Mouse (Mus musculus): ENCODE data around the gene Jak2. TPM values are rescaled to one million over a fixed set of nuclear protein-coding genes. Genes with fewer than 3 reads are reported as not detected.

The Jak2 gene
- 1.7 TPM in 2 replicates for polyA plus RNA-seq (2012; rRNA removed)

DNA sequence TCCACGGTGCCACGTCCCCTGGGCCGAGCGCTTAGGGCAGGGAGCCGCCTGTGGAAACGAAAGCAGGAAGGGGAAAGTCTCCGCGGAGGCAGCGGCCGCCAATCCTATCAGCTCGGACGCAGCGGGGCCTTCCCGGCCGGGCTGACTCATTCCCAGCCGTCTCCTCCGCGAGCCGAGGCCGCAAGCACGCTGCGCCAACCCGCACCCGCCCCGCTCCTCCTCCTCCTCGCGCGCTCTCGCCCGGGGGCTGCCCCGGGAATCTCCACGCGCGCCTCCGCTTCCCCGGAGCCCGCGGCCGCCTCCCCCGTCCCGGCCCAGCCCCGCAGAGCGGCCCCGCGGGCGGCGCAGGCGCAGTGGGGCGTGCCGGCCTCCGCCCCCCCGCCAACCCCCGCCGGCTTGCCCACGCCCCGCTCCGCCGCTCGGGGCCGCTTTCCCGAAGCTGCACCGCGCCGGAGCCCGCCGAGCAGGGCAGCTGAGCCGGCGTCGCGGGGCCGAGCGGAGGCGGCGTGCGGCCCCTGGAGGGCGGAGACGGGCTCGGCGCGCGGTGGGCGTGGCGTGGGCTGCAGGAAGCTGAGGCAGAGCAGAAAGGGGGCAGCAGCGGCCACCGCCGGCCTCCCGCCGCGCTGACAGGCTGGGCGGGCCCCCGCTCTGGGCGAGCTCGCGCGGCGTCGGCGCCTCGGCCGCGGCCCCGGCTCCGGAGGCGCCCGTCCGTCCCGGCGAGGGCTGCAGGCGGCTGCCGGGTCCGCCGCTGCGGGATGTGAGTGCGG lies at the start of gene Jak2:
Gene Jak2, plus strand, starts transcription at position 638 of the 767 bp plus-strand sequence.
- H3K36me3 ChIP-seq (ENCODE audit: control insufficient read depth, insufficient read depth, low read length) = no peaks in the 10 kb centered on the region
- TF ChIP-seq CTCF (IDR thresholded peaks at IDR 0.05; ENCODE audit: control insufficient read depth, insufficient read depth, insufficient replicate concordance, low read depth, low read length) (0 out of 2 replicates have a peak, but pooled peaks have one; percentile 4), POLR2A (IDR thresholded peaks at IDR 0.05; ENCODE audit: control insufficient read depth, low read depth, low read length) (peak; percentile 43; the same call in 1 of the 2 replicates)
- H3K4me1 ChIP-seq (ENCODE audit: control insufficient read depth, insufficient read depth, low read length) = peaks cover 11% of the 10 kb centered on the region
- H3K27ac ChIP-seq (ENCODE audit: control insufficient read depth, insufficient read depth, low read depth, low read length) = peak within 1 kb of the TSS; percentile 92
- peak within 1 kb of the TSS; percentile 87 for H3K4me3 ChIP-seq (ENCODE audit: control insufficient read depth, low read depth, low read length)
- no peaks in the 10 kb centered on the region for H3K27me3 ChIP-seq (ENCODE audit: control insufficient read depth, insufficient read depth, low read length)

DNA sequence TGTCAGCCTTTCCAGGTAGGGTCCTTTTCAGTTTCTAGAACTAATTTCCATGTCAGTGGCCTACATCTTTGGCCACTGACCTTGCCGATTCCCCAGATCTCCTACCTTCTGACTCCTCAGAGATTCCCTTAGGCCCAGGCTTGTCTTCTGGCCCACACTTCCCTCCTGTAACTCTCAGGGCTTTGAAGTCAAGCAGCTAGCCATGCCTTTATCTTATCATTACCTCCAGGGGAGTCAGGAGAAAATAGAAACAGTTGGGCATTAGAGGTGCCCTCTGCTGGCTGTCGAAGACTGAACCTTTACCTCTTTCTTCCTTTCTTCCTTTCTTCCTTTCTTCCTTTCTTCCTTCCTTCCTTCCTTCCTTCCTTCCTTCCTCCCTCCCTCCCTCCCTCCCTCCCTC lies 48.3 kb upstream of the Jak2 start:
- H3K27me3 ChIP-seq (ENCODE audit: control insufficient read depth, insufficient read depth, low read length) = no peaks in the 10 kb centered on the region
- no peaks in the 10 kb centered on the region for H3K36me3 ChIP-seq (ENCODE audit: control insufficient read depth, insufficient read depth, low read length)
- TF ChIP-seq POLR2A (IDR thresholded peaks at IDR 0.05; ENCODE audit: control insufficient read depth, low read depth, low read length) (no peak), CTCF (IDR thresholded peaks at IDR 0.05; ENCODE audit: control insufficient read depth, insufficient read depth, insufficient replicate concordance, low read depth, low read length) (no peak)
- H3K27ac ChIP-seq (ENCODE audit: control insufficient read depth, insufficient read depth, low read depth, low read length) = no peak overlapping the region
- H3K4me1 ChIP-seq (ENCODE audit: control insufficient read depth, insufficient read depth, low read length) = no peaks in the 10 kb centered on the region
- H3K4me3 ChIP-seq (ENCODE audit: control insufficient read depth, low read depth, low read length) = no peak overlapping the region

DNA sequence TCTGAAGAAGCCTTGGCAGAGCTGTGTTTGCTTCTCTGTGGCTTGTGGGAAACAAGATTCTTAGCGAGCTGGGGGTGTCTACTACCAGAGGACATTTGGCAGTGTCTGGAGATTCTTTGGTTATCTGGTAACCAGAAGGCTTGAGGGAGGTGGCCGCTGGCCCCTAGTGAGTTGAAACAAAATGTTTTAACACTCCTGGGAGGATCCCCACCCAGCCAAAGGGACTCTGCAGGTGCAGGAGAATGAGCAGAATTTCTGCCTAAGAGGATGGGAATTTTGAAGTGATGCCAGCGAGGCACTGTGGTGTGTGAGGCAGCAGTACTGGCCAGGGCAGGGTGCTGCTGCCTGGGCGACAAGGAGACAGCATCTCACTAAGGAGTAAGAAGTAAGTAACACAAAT lies 47.0 kb upstream of the Jak2 start:
- H3K27me3 ChIP-seq (ENCODE audit: control insufficient read depth, insufficient read depth, low read length) = no peaks in the 10 kb centered on the region
- H3K4me3 ChIP-seq (ENCODE audit: control insufficient read depth, low read depth, low read length) = no peak overlapping the region
- no peak overlapping the region for H3K27ac ChIP-seq (ENCODE audit: control insufficient read depth, insufficient read depth, low read depth, low read length)
- H3K36me3 ChIP-seq (ENCODE audit: control insufficient read depth, insufficient read depth, low read length) = no peaks in the 10 kb centered on the region
- H3K4me1 ChIP-seq (ENCODE audit: control insufficient read depth, insufficient read depth, low read length) = no peaks in the 10 kb centered on the region
- no peak for TF ChIP-seq POLR2A (IDR thresholded peaks at IDR 0.05; ENCODE audit: control insufficient read depth, low read depth, low read length)
- no peak for TF ChIP-seq CTCF (IDR thresholded peaks at IDR 0.05; ENCODE audit: control insufficient read depth, insufficient read depth, insufficient replicate concordance, low read depth, low read length)

DNA sequence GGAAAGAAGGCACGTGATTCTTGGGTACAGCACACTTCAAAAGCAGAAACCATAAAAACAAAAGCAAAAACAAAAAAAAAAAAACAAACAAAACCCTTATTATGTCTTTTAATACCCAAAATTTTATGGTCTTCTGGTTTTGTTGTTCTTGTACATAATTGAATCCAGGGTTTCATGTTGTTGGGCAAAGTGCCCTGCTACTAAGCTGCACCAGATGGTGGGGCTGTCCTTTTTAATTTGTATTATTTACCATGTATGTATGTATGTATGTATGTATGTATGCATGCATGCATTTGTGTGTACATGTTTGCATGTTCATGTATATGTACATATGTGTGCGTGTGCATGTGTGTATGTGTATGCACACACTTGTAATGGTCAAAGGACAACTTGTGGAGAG lies 46.4 kb upstream of the Jak2 start:
- no peaks in the 10 kb centered on the region for H3K36me3 ChIP-seq (ENCODE audit: control insufficient read depth, insufficient read depth, low read length)
- TF ChIP-seq CTCF (IDR thresholded peaks at IDR 0.05; ENCODE audit: control insufficient read depth, insufficient read depth, insufficient replicate concordance, low read depth, low read length) (no peak), POLR2A (IDR thresholded peaks at IDR 0.05; ENCODE audit: control insufficient read depth, low read depth, low read length) (no peak)
- no peaks in the 10 kb centered on the region for H3K4me1 ChIP-seq (ENCODE audit: control insufficient read depth, insufficient read depth, low read length)
- H3K4me3 ChIP-seq (ENCODE audit: control insufficient read depth, low read depth, low read length) = no peak overlapping the region
- H3K27ac ChIP-seq (ENCODE audit: control insufficient read depth, insufficient read depth, low read depth, low read length) = no peak overlapping the region
- H3K27me3 ChIP-seq (ENCODE audit: control insufficient read depth, insufficient read depth, low read length) = no peaks in the 10 kb centered on the region

DNA sequence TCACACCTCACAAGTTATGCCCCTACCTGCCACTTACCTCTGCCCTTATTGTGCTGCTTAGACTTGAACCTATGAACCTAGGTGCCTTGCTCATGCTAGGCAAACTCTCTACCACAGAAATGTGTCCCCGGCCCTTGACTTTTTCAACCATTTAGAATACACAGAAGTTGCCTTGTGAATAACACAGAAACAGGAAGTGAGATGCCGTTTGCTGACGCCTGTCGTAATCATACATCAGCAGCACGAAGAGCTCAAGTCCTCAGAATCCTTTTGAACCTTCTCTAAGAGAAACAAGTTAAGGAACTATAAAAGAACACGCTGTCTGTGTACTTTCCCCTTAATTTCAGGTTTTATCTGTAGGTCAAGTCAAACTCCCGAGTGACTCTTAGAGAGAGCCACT lies 41.7 kb upstream of the Jak2 start:
- no peak for TF ChIP-seq CTCF (IDR thresholded peaks at IDR 0.05; ENCODE audit: control insufficient read depth, insufficient read depth, insufficient replicate concordance, low read depth, low read length)
- no peak for TF ChIP-seq POLR2A (IDR thresholded peaks at IDR 0.05; ENCODE audit: control insufficient read depth, low read depth, low read length)
- Histone ChIP-seq H3K4me3 (ENCODE audit: control insufficient read depth, low read depth, low read length) (no peak overlapping the region), H3K27me3 (ENCODE audit: control insufficient read depth, insufficient read depth, low read length) (no peaks in the 10 kb centered on the region), H3K36me3 (ENCODE audit: control insufficient read depth, insufficient read depth, low read length) (no peaks in the 10 kb centered on the region), H3K27ac (ENCODE audit: control insufficient read depth, insufficient read depth, low read depth, low read length) (no peak overlapping the region), H3K4me1 (ENCODE audit: control insufficient read depth, insufficient read depth, low read length) (no peaks in the 10 kb centered on the region)

DNA sequence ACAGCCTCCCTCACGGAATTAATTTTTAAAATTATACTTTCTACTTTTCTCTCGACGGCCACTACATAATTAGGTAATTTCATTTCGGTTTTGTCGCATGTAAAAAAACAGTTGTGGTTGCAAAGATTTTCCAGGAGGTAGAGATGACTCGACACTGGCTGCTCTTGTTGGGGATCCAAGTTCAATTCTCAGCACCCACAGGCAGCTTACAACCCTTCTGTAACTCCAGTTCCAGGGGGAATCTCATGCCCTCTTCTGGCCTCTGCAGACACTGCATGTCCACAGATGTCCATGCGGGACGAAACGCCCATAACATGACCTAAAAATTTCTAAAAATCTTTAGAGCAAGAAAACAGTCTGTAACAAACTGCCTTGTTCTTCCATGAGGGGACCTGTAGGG lies 41.3 kb upstream of the Jak2 start:
- Histone ChIP-seq H3K27me3 (ENCODE audit: control insufficient read depth, insufficient read depth, low read length) (no peaks in the 10 kb centered on the region), H3K36me3 (ENCODE audit: control insufficient read depth, insufficient read depth, low read length) (no peaks in the 10 kb centered on the region), H3K4me3 (ENCODE audit: control insufficient read depth, low read depth, low read length) (no peak overlapping the region), H3K27ac (ENCODE audit: control insufficient read depth, insufficient read depth, low read depth, low read length) (no peak overlapping the region), H3K4me1 (ENCODE audit: control insufficient read depth, insufficient read depth, low read length) (no peaks in the 10 kb centered on the region)
- TF ChIP-seq POLR2A (IDR thresholded peaks at IDR 0.05; ENCODE audit: control insufficient read depth, low read depth, low read length) (no peak), CTCF (IDR thresholded peaks at IDR 0.05; ENCODE audit: control insufficient read depth, insufficient read depth, insufficient replicate concordance, low read depth, low read length) (no peak)

DNA sequence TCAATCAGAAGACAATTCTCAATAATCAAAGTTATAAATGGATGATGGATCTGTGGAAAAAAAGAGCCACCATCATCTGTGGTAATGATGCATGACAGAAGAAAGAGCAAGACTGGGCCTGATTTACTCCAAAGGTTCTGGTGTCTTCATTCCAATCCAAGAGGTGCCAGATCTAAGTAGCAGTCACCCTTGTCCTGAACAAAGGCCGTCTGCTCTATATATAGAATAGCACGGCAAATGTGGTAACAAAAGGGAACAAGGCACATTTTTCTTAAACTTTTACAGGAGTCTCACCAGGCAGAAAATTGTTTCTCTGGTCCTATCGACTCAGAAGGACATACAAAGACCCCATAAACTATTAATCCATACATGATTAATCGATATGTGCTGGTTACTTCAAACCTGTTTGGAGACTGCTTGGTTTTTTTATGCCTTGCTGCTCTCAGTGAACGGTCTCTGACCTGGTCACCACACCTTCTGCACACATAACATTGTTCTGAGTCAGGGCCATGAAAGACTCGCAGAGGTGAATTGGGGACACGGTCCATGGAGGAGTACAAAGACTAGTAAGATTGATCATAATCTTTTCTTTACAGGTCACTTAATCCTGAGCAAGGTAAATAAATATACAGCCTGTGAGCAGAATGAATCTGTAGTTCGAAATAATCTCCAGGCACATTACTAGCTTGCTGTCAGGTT lies 35.7 kb upstream of the Jak2 start:
- H3K4me1 ChIP-seq (ENCODE audit: control insufficient read depth, insufficient read depth, low read length) = no peaks in the 10 kb centered on the region
- H3K36me3 ChIP-seq (ENCODE audit: control insufficient read depth, insufficient read depth, low read length) = no peaks in the 10 kb centered on the region
- no peak overlapping the region for H3K4me3 ChIP-seq (ENCODE audit: control insufficient read depth, low read depth, low read length)
- no peaks in the 10 kb centered on the region for H3K27me3 ChIP-seq (ENCODE audit: control insufficient read depth, insufficient read depth, low read length)
- no peak for TF ChIP-seq POLR2A (IDR thresholded peaks at IDR 0.05; ENCODE audit: control insufficient read depth, low read depth, low read length)
- TF ChIP-seq CTCF (IDR thresholded peaks at IDR 0.05; ENCODE audit: control insufficient read depth, insufficient read depth, insufficient replicate concordance, low read depth, low read length) = no peak
- H3K27ac ChIP-seq (ENCODE audit: control insufficient read depth, insufficient read depth, low read depth, low read length) = no peak overlapping the region

All from testis, adult 2 months (tissue).